Mouse (Mus musculus): Measurements from ENCODE around the gene Cldn5. TPM values are rescaled to one million over a fixed set of nuclear protein-coding genes. Genes with fewer than 3 reads are reported as not detected.

Cldn5 gene
- polyA plus RNA-seq, 1 experiment from 2014 or later = 16.4 TPM

DNA sequence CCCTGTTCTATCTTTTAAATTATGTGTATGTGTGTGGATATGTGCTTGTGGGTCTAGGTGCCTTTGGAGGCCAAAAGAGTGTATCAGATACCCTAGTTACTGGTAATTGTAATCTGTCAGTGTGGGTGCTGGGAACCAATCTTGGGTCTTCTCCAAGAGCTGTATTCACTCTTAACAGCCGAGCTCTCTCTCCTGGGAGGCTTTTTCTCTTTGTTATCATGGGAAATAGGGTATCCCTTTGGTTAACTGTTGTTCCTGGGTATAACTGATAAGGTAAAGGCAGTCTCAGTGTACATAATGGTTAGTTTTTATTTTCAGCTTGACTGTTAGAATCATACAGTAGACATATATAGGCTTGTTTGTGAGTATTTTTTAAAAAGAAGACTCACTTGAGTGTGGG is 45.7 kb downstream of the Cldn5 start:
- Histone ChIP-seq H3K9ac (ENCODE audit: low read length) (no peak overlapping the region), H3K4me2 (ENCODE audit: low read depth, severe bottlenecking) (no peak overlapping the region), H3K9me3 (ENCODE audit: control insufficient read depth, low read length) (no peaks in the 10 kb centered on the region), H3K4me1 (ENCODE audit: control insufficient read depth, insufficient read depth, low read length) (no peaks in the 10 kb centered on the region), H3K27ac (replicated peaks; ENCODE audit: low read depth, low read length) (no peak overlapping the region), H3K36me3 (ENCODE audit: control insufficient read depth, insufficient read depth, low read length) (peaks cover 42% of the 10 kb centered on the region), H3K27me3 (ENCODE audit: control insufficient read depth, insufficient read depth, low read length) (no peaks in the 10 kb centered on the region), H3K4me3 (ENCODE audit: low read depth, low read length) (no peak overlapping the region)
- no peak for ATAC-seq (ENCODE audit: insufficient number of reproducible peaks, low FRiP score, low TSS enrichment, low read depth)
- WGBS = 86% methylated on average over 1 of the region's 1 CpGs
- no peak for DNase-seq (ENCODE audit: low spot score)

DNA sequence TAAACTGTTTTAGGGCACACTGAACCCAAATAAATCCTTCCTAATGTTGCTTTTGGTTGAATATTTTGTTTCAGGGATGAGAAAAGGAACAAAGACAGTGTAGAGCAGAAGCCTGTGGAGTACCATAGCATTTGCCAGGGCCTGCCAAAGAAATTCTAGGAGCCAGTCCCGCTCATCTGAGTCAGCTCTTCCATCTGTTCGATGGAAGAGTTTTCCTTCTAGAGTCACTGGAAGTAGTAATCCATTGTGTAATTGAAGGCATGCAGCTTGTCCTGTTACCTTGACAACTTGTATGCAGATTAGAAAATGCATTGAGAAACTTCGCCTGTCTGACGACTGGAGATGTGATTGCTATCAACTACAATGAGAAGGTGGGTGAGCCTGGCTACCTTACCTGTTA is 46.3 kb downstream of the Cldn5 start:
- ATAC-seq (ENCODE audit: insufficient number of reproducible peaks, low FRiP score, low TSS enrichment, low read depth) (no peak), DNase-seq (ENCODE audit: low spot score) (no peak)
- Histone ChIP-seq H3K4me1 (ENCODE audit: control insufficient read depth, insufficient read depth, low read length) (no peaks in the 10 kb centered on the region), H3K36me3 (ENCODE audit: control insufficient read depth, insufficient read depth, low read length) (peaks cover 43% of the 10 kb centered on the region), H3K4me3 (ENCODE audit: low read depth, low read length) (no peak overlapping the region), H3K27ac (replicated peaks; ENCODE audit: low read depth, low read length) (no peak overlapping the region), H3K4me2 (ENCODE audit: low read depth, severe bottlenecking) (no peak overlapping the region), H3K9ac (ENCODE audit: low read length) (no peak overlapping the region), H3K27me3 (ENCODE audit: control insufficient read depth, insufficient read depth, low read length) (no peaks in the 10 kb centered on the region), H3K9me3 (ENCODE audit: control insufficient read depth, low read length) (no peaks in the 10 kb centered on the region)
- WGBS = 90% methylated on average over 4 of the region's 4 CpGs

Other genes with a start within 250 kb of the Cldn5 start
- 2.3 and 2.5 TPM in 2 replicates for gene Tbx1, start 186.2 kb upstream of the Cldn5 start, polyA plus RNA-seq (2014; fragmentation: Nextera tagmentation; extraction: Ambion mirVana)
- gene Gp1bb, start 154.4 kb upstream of the Cldn5 start, polyA plus RNA-seq (2014; fragmentation: Nextera tagmentation; extraction: Ambion mirVana) = 4.1 and 4.5 TPM in 2 replicates
- 2.3 and 2.4 TPM in 2 replicates for gene Gm49601, start 150.4 kb upstream of the Cldn5 start, polyA plus RNA-seq (2014; fragmentation: Nextera tagmentation; extraction: Ambion mirVana)
- gene Sept5, start 146.9 kb upstream of the Cldn5 start, polyA plus RNA-seq (2014; fragmentation: Nextera tagmentation; extraction: Ambion mirVana) = 30.0 and 31.1 TPM in 2 replicates
- 96.5 and 106 TPM in 2 replicates for gene Ufd1, start 34.9 kb downstream of the Cldn5 start, polyA plus RNA-seq (2014; fragmentation: Nextera tagmentation; extraction: Ambion mirVana)
- 81.6 and 86.3 TPM in 2 replicates for gene Cdc45, start 35.1 kb downstream of the Cldn5 start, polyA plus RNA-seq (2014; fragmentation: Nextera tagmentation; extraction: Ambion mirVana)
- 28.4 and 31.4 TPM in 2 replicates for gene 2510002D24Rik, start 59.7 kb downstream of the Cldn5 start, polyA plus RNA-seq (2014; fragmentation: Nextera tagmentation; extraction: Ambion mirVana)
- not detected in 2 replicates for gene Gm28539, start 59.7 kb downstream of the Cldn5 start, polyA plus RNA-seq (2014; fragmentation: Nextera tagmentation; extraction: Ambion mirVana)
- 101 and 102 TPM in 2 replicates for gene Mrpl40, start 100.0 kb downstream of the Cldn5 start, polyA plus RNA-seq (2014; fragmentation: Nextera tagmentation; extraction: Ambion mirVana)
- 11.5 and 17.0 TPM in 2 replicates for gene Hira, start 100.2 kb downstream of the Cldn5 start, polyA plus RNA-seq (2014; fragmentation: Nextera tagmentation; extraction: Ambion mirVana)

All from limb, embryonic 11.5 days (tissue).